Mouse (Mus musculus): Measurements from ENCODE around the gene Gm26602.

DNA sequence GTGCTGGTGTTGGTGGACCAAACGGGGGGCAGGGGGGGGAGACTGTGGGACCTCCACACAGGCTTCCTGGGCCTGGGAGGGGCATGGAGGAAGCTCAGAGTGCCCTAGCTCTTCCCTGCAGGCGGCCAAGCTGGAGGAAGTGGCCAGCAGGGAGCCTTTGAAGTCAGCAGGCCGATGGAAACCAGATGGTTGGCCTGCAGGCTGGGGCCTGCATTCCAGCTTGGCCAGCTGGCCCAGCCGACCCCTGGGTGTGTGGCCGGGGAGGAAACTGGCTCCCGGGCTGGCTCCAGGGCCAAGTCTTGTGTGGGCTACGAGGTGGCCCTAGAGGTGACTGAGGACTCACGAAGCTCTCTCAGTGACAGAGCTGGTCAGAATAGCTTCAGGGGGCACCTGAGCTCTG, 22.1 kb downstream of the Gm26602 start:
- TF ChIP-seq CHD2 (IDR thresholded peaks at IDR 0.05; ENCODE audit: low read depth, low read length) (no peak), ZNF384 (IDR thresholded peaks at IDR 0.05; ENCODE audit: low read depth, low read length) (no peak), MAFK (IDR thresholded peaks at IDR 0.05; ENCODE audit: insufficient read depth, low read depth, low read length) (no peak), HCFC1 (IDR thresholded peaks at IDR 0.05; ENCODE audit: borderline replicate concordance, insufficient read depth, low read length) (no peak), ZC3H11A (IDR thresholded peaks at IDR 0.05; ENCODE audit: borderline replicate concordance, low read depth, low read length) (no peak)

Data from ES-E14 (cell line).